Mouse (Mus musculus) hindbrain, embryonic 13.5 days (tissue): Measurements from ENCODE around the gene Zfp518b. TPM values are rescaled to one million over a fixed set of nuclear protein-coding genes. Genes with fewer than 3 reads are reported as not detected.

Experiments used
- ATAC-seq: fragments of 200-750 bp; cut with Nextera tagmentation; 2 replicates; pipeline ENCODE4 v1.8.0; 2017; ENCODE audit warnings: moderate TSS enrichment; ENCODE audit not compliant: low FRiP score
- H3K27ac ChIP-seq: fragments of 300-500 bp; sonication (generic); 2 replicates; pipeline ENCODE4 v1.5.1; 2015; ENCODE audit warnings: inconsistent platforms, mild to moderate bottlenecking, moderate library complexity
- H3K27me3 ChIP-seq: fragments of 300-500 bp; sonication (generic); 2 replicates; pipeline ENCODE4 v1.6.1; 2015; ENCODE audit warnings: mild to moderate bottlenecking, inconsistent platforms
- H3K36me3 ChIP-seq: fragments of 300-500 bp; sonication (generic); 2 replicates; pipeline ENCODE4 v1.6.1; 2015; ENCODE audit warnings: mild to moderate bottlenecking, inconsistent platforms
- H3K4me1 ChIP-seq: fragments of 300-500 bp; sonication (generic); replicated peaks from 2 replicates; pipeline ENCODE4 v1.6.1; 2015; ENCODE audit warnings: inconsistent platforms
- H3K4me2 ChIP-seq: fragments of 300-500 bp; sonication (generic); 2 replicates; pipeline ENCODE4 v1.6.1; 2015; ENCODE audit warnings: inconsistent platforms, mild to moderate bottlenecking, moderate library complexity
- H3K4me3 ChIP-seq: fragments of 300-500 bp; sonication (generic); 2 replicates; pipeline ENCODE4 v1.5.1; 2015; ENCODE audit warnings: mild to moderate bottlenecking, inconsistent platforms
- H3K9ac ChIP-seq: fragments of 300-500 bp; sonication (generic); 2 replicates; pipeline ENCODE4 v1.6.1; 2015; ENCODE audit warnings: mild to moderate bottlenecking, inconsistent platforms
- H3K9me3 ChIP-seq: fragments of 300-500 bp; sonication (generic); 2 replicates; pipeline ENCODE4 v1.6.1; 2016; ENCODE audit warnings: inconsistent platforms
- WGBS: fragments of 180-500 bp; shearing (Covaris S2); methylation state at CpG from one replicate; pipeline ENCODE4 v1.1.7; 2015; 5-methylcytosine and 5-hydroxymethylcytosine counted together
- polyA plus RNA-seq: library from polyadenylated mRNA; unstranded; fragments of >200 nt; fragmentation: Nextera tagmentation; extraction: Ambion mirVana; gene quantifications from 2 replicates; pipeline ENCODE4 v1.2.1, GENCODE M21; 2015

Zfp518b gene
- polyA plus RNA-seq, 1 experiment from 2014 or later = 38.2 TPM

GRCm38 (mm10) chr5:38656204-38656603, 28.4 kb downstream of the Zfp518b start:
- H3K36me3 ChIP-seq = 0 out of 2 replicates have a peak, but pooled peaks cover 7% of the 10 kb centered on the region
- no peak overlapping the region for H3K27ac ChIP-seq
- no peak overlapping the region for H3K9ac ChIP-seq
- no peaks in the 10 kb centered on the region for H3K4me1 ChIP-seq
- no peak overlapping the region for H3K4me2 ChIP-seq
- H3K27me3 ChIP-seq = no peaks in the 10 kb centered on the region
- H3K9me3 ChIP-seq = no peaks in the 10 kb centered on the region
- 75% methylated on average over 6 of the region's 6 CpGs for WGBS
- no peak for ATAC-seq
- H3K4me3 ChIP-seq = no peak overlapping the region

DNA sequence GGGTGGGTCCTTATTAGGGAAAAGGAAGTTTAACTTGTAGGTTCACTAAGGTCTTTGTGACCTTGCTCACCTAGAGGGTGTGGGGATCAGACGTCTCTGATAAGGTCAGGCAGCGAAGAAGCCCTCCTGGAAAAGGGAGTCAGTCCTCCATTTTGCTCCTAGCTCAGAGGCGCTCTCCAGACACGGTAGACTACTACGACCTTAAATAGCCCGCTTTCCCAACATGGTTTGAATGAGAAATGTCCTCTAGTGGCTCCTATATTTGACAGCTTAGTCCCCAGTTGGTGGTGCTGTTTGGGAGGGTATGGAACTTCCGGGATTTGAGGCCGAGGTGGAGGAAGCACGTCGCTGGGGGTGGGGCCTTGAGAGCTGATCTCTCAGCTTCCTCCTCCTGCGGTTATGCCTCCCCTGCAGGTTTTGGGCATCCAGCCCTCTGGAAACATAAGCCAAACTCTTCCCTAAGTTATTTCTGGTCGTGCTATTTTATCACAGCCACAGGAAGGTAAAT, 29.2 kb downstream of the Zfp518b start:
- Histone ChIP-seq H3K36me3 (0 out of 2 replicates have a peak, but pooled peaks cover 1% of the 10 kb centered on the region), H3K4me1 (no peaks in the 10 kb centered on the region), H3K9me3 (no peaks in the 10 kb centered on the region), H3K27me3 (no peaks in the 10 kb centered on the region), H3K9ac (no peak overlapping the region), H3K4me3 (no peak overlapping the region), H3K27ac (no peak overlapping the region), H3K4me2 (no peak overlapping the region)
- no peak for ATAC-seq
- WGBS = 79% methylated on average over 12 of the region's 12 CpGs

GRCm38 (mm10) chr5:38654571-38654970, 30.1 kb downstream of the Zfp518b start:
- ATAC-seq = no peak

DNA sequence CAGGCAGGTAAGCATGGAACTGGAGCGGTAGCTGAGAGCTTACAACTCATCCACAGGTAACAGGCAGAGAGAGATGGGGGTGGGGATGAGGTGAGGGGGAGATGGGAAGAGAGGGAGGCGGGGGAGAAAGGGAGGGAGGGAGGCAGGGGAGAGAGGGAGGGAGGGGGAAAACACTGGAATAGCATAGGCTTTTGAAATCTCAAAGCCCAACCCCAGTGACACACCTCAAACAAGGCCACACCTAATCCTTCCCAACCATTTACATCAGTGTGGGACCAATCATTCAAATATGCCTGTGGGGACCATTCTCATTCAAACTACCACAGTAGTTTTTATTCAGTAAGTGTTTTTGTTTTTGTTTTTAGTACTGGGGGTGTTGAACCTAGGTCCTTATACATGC, 31.5 kb downstream of the Zfp518b start:
- no peaks in the 10 kb centered on the region for H3K4me1 ChIP-seq

More at GRCm38 (mm10) chr5:38654571-38654970, 30.1 kb downstream of the Zfp518b start:
- no peak overlapping the region for H3K4me3 ChIP-seq
- no peaks in the 10 kb centered on the region for H3K27me3 ChIP-seq
- no peak overlapping the region for H3K4me2 ChIP-seq
- no peaks in the 10 kb centered on the region for H3K4me1 ChIP-seq
- H3K9ac ChIP-seq = no peak overlapping the region
- no peaks in the 10 kb centered on the region for H3K9me3 ChIP-seq
- H3K27ac ChIP-seq = no peak overlapping the region
- 57% methylated on average over 1 of the region's 1 CpGs for WGBS
- H3K36me3 ChIP-seq = no peaks in the 10 kb centered on the region

DNA sequence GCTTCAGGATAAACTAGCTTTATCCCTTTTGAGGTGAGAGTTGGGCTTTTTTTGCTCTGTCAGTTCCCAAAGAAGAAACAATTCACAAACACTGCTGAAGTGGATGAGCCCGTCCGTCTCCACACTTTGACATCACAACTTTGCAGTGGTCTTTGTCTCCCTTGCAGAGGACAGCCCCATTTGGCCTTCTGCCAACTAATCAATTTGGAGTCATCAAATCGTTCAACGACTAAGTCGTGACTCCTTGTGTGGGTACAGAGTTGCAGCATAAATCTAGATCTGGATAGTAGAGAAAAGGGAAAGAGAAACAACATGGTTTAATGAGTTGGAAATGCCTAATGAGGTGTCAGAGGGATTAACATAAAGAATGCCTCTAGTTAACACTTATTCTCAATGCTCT, 33.2 kb downstream of the Zfp518b start:
- Histone ChIP-seq H3K27ac (no peak overlapping the region), H3K4me2 (no peak overlapping the region), H3K36me3 (no peaks in the 10 kb centered on the region), H3K4me3 (no peak overlapping the region), H3K4me1 (no peaks in the 10 kb centered on the region), H3K9me3 (0 out of 2 replicates have a peak, but pooled peaks cover 3% of the 10 kb centered on the region), H3K27me3 (no peaks in the 10 kb centered on the region), H3K9ac (no peak overlapping the region)
- WGBS = 42% methylated on average over 5 of the region's 5 CpGs
- no peak for ATAC-seq

More for the DNA sequence above, 31.5 kb downstream of the Zfp518b start:
- no peak overlapping the region for H3K9ac ChIP-seq
- 72% methylated on average over 2 of the region's 2 CpGs for WGBS
- H3K27ac ChIP-seq = no peak overlapping the region
- H3K4me2 ChIP-seq = no peak overlapping the region
- H3K4me3 ChIP-seq = no peak overlapping the region
- H3K36me3 ChIP-seq = no peaks in the 10 kb centered on the region
- no peaks in the 10 kb centered on the region for H3K9me3 ChIP-seq
- ATAC-seq = no peak
- no peaks in the 10 kb centered on the region for H3K27me3 ChIP-seq

GRCm38 (mm10) chr5:38641526-38641925, 43.1 kb downstream of the Zfp518b start:
- H3K4me3 ChIP-seq = no peak overlapping the region
- H3K9me3 ChIP-seq = 0 out of 2 replicates have a peak, but pooled peaks cover 6% of the 10 kb centered on the region
- H3K9ac ChIP-seq = no peak overlapping the region
- no peaks in the 10 kb centered on the region for H3K27me3 ChIP-seq
- ATAC-seq = no peak
- H3K4me2 ChIP-seq = no peak overlapping the region
- no peaks in the 10 kb centered on the region for H3K36me3 ChIP-seq
- no peaks in the 10 kb centered on the region for H3K4me1 ChIP-seq
- no peak overlapping the region for H3K27ac ChIP-seq

DNA sequence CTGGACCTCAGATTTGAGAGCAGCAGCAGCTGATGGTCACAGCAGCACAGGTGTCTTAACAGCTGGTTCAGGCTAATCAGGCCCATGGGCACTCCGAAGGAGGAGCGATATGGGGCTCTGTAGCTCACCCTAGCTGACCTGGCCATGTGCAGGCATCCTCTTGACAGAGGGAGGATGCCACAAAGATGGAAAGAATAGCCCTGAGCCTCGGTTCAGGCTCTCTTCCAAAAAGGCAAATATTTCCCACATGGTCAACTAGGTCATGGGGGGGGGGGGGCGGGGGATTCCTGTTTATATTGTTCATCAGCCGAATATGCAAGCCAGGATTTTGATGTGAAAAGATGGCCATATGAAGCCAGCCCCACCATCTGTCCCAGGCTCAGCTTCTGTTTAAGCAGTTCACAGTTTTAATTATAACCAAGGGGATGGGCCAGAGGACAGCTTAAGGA, 48.3 kb downstream of the Zfp518b start:
- Histone ChIP-seq H3K27me3 (no peaks in the 10 kb centered on the region), H3K4me3 (no peak overlapping the region), H3K27ac (no peak overlapping the region), H3K9me3 (no peaks in the 10 kb centered on the region), H3K9ac (no peak overlapping the region), H3K4me1 (no peaks in the 10 kb centered on the region), H3K4me2 (no peak overlapping the region), H3K36me3 (no peaks in the 10 kb centered on the region)
- WGBS = 70% methylated on average over 5 of the region's 5 CpGs
- ATAC-seq = no peak

DNA sequence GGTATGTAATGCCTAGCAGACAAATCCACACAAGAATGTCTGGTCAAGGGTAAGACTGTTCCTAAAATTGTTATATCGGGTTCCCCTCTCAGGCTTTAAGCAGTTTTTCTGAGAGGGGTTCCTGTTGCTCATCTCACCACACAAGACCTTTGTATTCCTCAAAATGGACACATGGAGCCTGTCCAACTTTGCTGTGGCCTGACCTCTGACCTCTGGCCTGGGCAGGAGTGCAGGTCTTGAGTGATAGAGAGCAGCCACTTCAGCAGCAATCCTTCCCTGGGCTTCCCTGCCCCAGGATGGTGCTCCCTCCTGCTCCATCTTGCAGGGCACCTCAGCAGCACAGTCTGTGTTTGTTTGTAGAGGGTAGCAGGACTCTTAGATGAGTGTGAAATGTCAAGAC, 48.9 kb downstream of the Zfp518b start:
- H3K4me3 ChIP-seq = no peak overlapping the region
- no peaks in the 10 kb centered on the region for H3K27me3 ChIP-seq
- no peak overlapping the region for H3K9ac ChIP-seq
- no peaks in the 10 kb centered on the region for H3K4me1 ChIP-seq
- H3K36me3 ChIP-seq = no peaks in the 10 kb centered on the region
- no peak overlapping the region for H3K27ac ChIP-seq
- 96% methylated on average over 1 of the region's 1 CpGs for WGBS
- no peak overlapping the region for H3K4me2 ChIP-seq
- no peaks in the 10 kb centered on the region for H3K9me3 ChIP-seq
- ATAC-seq = no peak

- ATAC-seq = no peak
- no peak overlapping the region for H3K27ac ChIP-seq
- H3K4me1 ChIP-seq = no peaks in the 10 kb centered on the region
- H3K4me2 ChIP-seq = no peak overlapping the region
- 77% methylated on average over 11 of the region's 11 CpGs for WGBS
- no peak overlapping the region for H3K4me3 ChIP-seq
- H3K27me3 ChIP-seq = no peaks in the 10 kb centered on the region
- H3K9ac ChIP-seq = no peak overlapping the region
- no peaks in the 10 kb centered on the region for H3K9me3 ChIP-seq
- H3K36me3 ChIP-seq = no peaks in the 10 kb centered on the region
Observed at GRCm38 (mm10) chr5:38634321-38635164, 50.1 kb downstream of the Zfp518b start.

DNA sequence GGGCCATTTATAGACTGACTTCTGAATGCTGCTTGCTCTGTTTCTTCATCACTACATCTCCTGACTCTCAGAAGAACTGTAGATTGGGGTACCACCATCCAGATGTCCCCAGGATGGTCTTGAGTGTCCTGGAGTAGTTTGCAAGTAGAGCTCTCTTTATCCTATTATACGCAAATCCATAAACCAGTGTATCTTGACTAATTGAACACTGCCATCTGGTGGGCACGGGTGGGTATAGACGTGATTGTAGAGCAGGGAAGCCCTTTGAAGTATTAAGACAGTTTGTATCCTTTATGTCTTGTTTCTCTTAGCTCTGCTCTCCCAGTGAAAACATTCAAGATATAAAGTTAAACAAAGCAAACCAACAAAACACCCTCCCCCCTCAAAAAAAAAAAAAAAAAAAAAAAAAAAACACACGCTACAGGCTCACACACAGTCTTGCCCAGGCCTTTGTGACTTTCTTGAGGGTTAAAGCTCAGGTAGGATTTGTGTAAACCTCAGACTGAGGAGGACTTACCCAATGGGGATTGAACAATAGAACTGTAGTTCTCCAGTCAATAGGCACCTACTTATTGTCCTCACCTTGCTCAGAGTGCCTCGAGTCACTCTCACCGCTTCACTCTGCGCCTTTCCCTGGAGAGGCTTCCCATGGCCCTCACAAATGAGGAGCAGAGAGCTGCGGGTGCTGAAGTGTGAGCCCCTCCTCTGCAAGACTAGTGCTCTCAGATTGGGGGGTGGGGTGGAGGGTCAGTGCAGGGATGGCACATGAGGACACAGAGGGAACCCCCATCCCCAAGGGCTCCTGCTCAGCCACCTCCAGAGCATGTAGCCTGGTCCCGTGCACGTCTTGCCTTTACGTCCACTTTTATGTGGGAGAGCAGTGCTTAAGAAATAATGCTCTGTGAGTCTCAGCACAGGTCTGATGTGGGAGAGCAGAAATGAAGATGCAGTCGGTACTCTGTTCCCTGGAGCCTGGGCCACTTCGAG, 51.9 kb downstream of the Zfp518b start:
- WGBS = 69% methylated on average over 13 of the region's 13 CpGs
- Histone ChIP-seq H3K9ac (no peak overlapping the region), H3K9me3 (no peaks in the 10 kb centered on the region), H3K36me3 (no peaks in the 10 kb centered on the region), H3K4me3 (no peak overlapping the region), H3K4me1 (no peaks in the 10 kb centered on the region), H3K27me3 (no peaks in the 10 kb centered on the region), H3K27ac (no peak overlapping the region), H3K4me2 (no peak overlapping the region)
- ATAC-seq = 0 out of 2 replicates have a peak, but pooled peaks have one; percentile 43

DNA sequence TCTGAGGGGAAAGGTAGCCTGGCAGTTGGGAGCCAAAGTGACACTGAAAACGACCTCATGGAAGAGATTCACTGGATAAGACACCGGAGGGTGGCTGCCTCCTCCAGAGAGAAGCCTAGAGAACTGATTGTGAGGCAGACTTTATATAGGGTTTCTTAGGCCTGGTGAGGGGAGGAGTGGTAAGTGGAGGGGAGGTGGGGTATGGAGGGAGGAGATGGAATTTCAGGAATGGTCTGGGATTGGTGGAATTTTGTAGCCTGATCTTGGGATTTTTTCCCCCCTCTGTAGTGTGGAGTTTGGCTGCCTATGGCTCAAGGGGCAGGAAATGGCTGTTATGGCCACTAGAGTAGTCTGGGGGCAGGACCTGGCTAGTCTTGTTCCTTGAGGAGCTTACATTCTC, 56.6 kb downstream of the Zfp518b start:
- H3K4me2 ChIP-seq = no peak overlapping the region
- 59% methylated on average over 2 of the region's 2 CpGs for WGBS
- no peaks in the 10 kb centered on the region for H3K27me3 ChIP-seq
- no peak overlapping the region for H3K27ac ChIP-seq
- H3K9me3 ChIP-seq = no peaks in the 10 kb centered on the region
- no peaks in the 10 kb centered on the region for H3K4me1 ChIP-seq
- no peaks in the 10 kb centered on the region for H3K36me3 ChIP-seq
- H3K9ac ChIP-seq = no peak overlapping the region
- no peak overlapping the region for H3K4me3 ChIP-seq
- ATAC-seq = no peak

DNA sequence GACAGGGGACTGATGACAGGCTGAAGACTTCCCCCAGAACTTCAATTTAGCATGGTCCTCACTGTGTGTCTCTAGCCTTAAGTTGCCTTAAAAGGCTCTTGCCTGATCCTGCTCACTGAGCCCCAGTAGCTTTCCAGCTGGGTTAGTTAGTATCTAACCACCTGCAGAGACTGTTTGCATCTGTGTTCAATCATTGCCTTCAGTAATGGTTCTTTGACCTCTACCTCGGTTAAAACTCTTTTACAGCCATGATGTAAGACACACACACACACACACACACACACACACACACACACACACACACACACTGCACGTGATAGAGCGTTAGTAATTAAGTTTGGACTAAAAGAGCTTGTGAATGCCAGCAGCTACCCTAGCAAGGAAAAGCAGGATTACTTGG, 57.7 kb downstream of the Zfp518b start:
- ATAC-seq = no peak
- Histone ChIP-seq H3K4me1 (no peaks in the 10 kb centered on the region), H3K4me3 (no peak overlapping the region), H3K4me2 (no peak overlapping the region), H3K9ac (no peak overlapping the region), H3K9me3 (no peaks in the 10 kb centered on the region), H3K27me3 (no peaks in the 10 kb centered on the region), H3K36me3 (no peaks in the 10 kb centered on the region), H3K27ac (no peak overlapping the region)
- WGBS = 63% methylated on average over 3 of the region's 3 CpGs
